Mouse (Mus musculus) heart, embryonic 16.5 days (tissue): Measurements from ENCODE around the gene Itpa. TPM values are rescaled to one million over a fixed set of nuclear protein-coding genes. Genes with fewer than 3 reads are reported as not detected.

Source experiments
- ATAC-seq: fragments of 200-750 bp; cut with Nextera tagmentation; replicated peaks from 2 replicates; pipeline ENCODE4 v1.8.0; 2017; ENCODE audit warnings: moderate number of reproducible peaks; ENCODE audit not compliant: insufficient read depth, low FRiP score; ENCODE audit errors: extremely low read depth
- H3K27ac ChIP-seq: fragments of 300-500 bp; sonication (generic); 2 replicates; pipeline ENCODE4 v1.5.1; 2014; ENCODE audit warnings: mild to moderate bottlenecking, low read length, control low read depth, moderate library complexity
- H3K27me3 ChIP-seq: fragments of 300-500 bp; sonication (generic); 2 replicates; pipeline ENCODE4 v1.6.1; 2014; ENCODE audit warnings: low read length, mixed read lengths; ENCODE audit not compliant: control insufficient read depth, insufficient read depth
- H3K36me3 ChIP-seq: fragments of 300-500 bp; sonication (generic); 2 replicates; pipeline ENCODE4 v1.6.1; 2014; ENCODE audit not compliant: control insufficient read depth, insufficient read depth
- H3K4me1 ChIP-seq: fragments of 300-500 bp; sonication (generic); 2 replicates; pipeline ENCODE4 v1.6.1; 2014; ENCODE audit warnings: low read length, mixed read lengths; ENCODE audit not compliant: control insufficient read depth, insufficient read depth
- H3K4me2 ChIP-seq: fragments of 300-500 bp; sonication (generic); 2 replicates; pipeline ENCODE4 v1.6.1; 2014; ENCODE audit warnings: low read depth, mild to moderate bottlenecking, control low read depth, low read length
- H3K4me3 ChIP-seq: fragments of 300-500 bp; sonication (generic); 2 replicates; pipeline ENCODE4 v1.5.1; 2014; ENCODE audit warnings: mild to moderate bottlenecking, control low read depth, low read length
- H3K9ac ChIP-seq: fragments of 300-500 bp; sonication (generic); 2 replicates; pipeline ENCODE4 v1.6.1; 2014; ENCODE audit warnings: low read length, control low read depth
- H3K9me3 ChIP-seq: fragments of 300-500 bp; sonication (generic); replicated peaks from 2 replicates; pipeline ENCODE4 v1.6.1; 2016; ENCODE audit warnings: low read length; ENCODE audit not compliant: control insufficient read depth
- WGBS: fragments of 180-500 bp; shearing (Covaris S2); extraction: QIAGEN DNeasy Blood & Tissue Kit; methylation state at CpG from one replicate; pipeline ENCODE4 v1.1.7; 2014; 5-methylcytosine and 5-hydroxymethylcytosine counted together
- polyA plus RNA-seq: library from polyadenylated mRNA; unstranded; fragments of >200 nt; fragmentation: Nextera tagmentation; extraction: Ambion mirVana; gene quantifications from 2 replicates; pipeline ENCODE4 v1.2.1, GENCODE M21; 2015

Itpa gene
- polyA plus RNA-seq, 1 experiment from 2014 or later: 70.1 TPM

DNA sequence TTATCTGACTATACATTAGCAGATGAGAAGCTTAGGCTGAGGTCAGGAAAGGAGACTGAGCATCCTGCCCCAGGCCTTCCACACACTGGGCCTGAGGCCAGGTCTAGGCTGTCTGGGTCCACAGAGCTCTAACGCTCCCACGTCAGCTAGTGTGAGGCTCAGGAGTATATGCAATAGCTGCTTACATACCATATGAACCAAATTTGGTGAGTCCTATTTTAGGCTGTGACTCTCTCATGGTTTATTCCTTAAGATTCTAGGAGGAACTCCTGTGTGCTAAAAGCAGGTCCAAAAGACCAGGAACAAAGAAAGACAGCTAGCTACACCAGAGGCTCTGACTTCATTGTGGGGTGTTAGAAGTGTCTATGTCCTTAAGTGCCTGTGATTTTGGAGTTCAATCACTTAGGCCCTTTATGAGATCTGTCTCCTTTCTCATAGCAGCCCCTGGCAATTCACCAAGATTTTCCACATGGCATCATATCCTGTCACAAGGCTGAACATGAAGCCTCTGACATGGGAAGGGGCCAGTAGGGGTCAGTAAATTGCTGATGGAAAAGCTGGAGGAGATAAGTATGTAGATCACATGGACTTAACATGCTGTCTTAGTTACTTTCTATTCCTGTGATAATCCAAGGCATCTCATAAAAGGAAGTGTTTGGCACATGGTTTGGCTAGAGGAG lies 61.6 kb downstream of the Itpa start:
- H3K27ac ChIP-seq: no peak overlapping the region
- H3K9ac ChIP-seq: no peak overlapping the region
- no peaks in the 10 kb centered on the region for H3K4me1 ChIP-seq
- H3K36me3 ChIP-seq: peaks cover 70% of the 10 kb centered on the region
- no peaks in the 10 kb centered on the region for H3K27me3 ChIP-seq
- no peak for ATAC-seq
- 73% methylated on average over 2 of the region's 2 CpGs for WGBS
- H3K4me2 ChIP-seq: no peak overlapping the region
- H3K4me3 ChIP-seq: no peak overlapping the region
- H3K9me3 ChIP-seq: 0 out of 2 replicates have a peak, but pooled peaks cover 3% of the 10 kb centered on the region

DNA sequence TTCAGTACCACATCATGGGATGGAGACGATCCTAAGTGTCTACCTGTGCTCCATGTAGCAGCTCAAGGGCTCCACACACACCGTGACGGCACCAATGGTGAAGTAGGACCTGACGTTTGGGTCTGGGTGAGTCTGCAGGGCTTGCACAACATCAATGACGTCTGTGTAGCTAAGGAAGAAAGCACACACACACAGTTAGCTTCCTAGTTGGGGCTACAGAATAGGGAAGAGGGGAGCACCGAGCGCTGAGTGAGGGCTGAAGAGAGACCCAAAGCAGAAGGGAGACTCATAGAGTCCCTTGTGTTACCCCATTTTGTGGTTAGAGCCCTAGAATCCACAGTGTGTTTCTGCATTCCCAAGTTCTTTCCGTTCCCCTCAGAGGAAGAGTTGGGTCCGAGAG lies 63.3 kb downstream of the Itpa start:
- Histone ChIP-seq H3K27me3 (no peaks in the 10 kb centered on the region), H3K9me3 (0 out of 2 replicates have a peak, but pooled peaks cover 3% of the 10 kb centered on the region), H3K4me3 (no peak overlapping the region), H3K36me3 (peaks cover 68% of the 10 kb centered on the region), H3K9ac (no peak overlapping the region), H3K27ac (no peak overlapping the region), H3K4me1 (no peaks in the 10 kb centered on the region), H3K4me2 (no peak overlapping the region)
- 84% methylated on average over 9 of the region's 9 CpGs for WGBS
- no peak for ATAC-seq

Other genes starting within 250 kb of the Itpa start
- 57.1 and 60.9 TPM in 2 replicates for gene Vps16, start 243.3 kb upstream of the Itpa start, polyA plus RNA-seq
- gene Pced1a, start 242.9 kb upstream of the Itpa start, polyA plus RNA-seq: 7.2 and 8.1 TPM in 2 replicates
- 70.5 and 71.8 TPM in 2 replicates for gene Ptpra, start 217.3 kb upstream of the Itpa start, polyA plus RNA-seq
- gene Mrps26, start 103.9 kb upstream of the Itpa start, polyA plus RNA-seq: 71.6 and 78.7 TPM in 2 replicates
- gene Oxt, start 91.4 kb upstream of the Itpa start, polyA plus RNA-seq: not detected in 2 replicates
- 0.37 TPM in 1 of 2 replicates, not detected in the other for gene Avp, start 85.1 kb upstream of the Itpa start, polyA plus RNA-seq
- gene Fastkd5, start 37.6 kb upstream of the Itpa start, polyA plus RNA-seq: 13.3 and 13.9 TPM in 2 replicates
- gene Ubox5, start 37.6 kb upstream of the Itpa start, polyA plus RNA-seq: 6.5 and 8.2 TPM in 2 replicates
- gene Lzts3, start 24.8 kb upstream of the Itpa start, polyA plus RNA-seq: 2.0 and 2.4 TPM in 2 replicates
- gene Ddrgk1, start 3.0 kb upstream of the Itpa start, polyA plus RNA-seq: 47.1 and 47.3 TPM in 2 replicates
- 0.16 and 0.34 TPM in 2 replicates for gene Slc4a11, start 29.9 kb downstream of the Itpa start, polyA plus RNA-seq
- 51.5 and 55.4 TPM in 2 replicates for gene 4930402H24Rik, start 238.8 kb downstream of the Itpa start, polyA plus RNA-seq
- gene Atrn, start 238.9 kb downstream of the Itpa start, polyA plus RNA-seq: 3.6 and 4.7 TPM in 2 replicates